Mouse (Mus musculus) thymus, postnatal 36 days (tissue): ENCODE measurements around the gene Rln3.

Source experiments
- DNase-seq, 2 experiments: peaks; one replicate each; pipeline ENCODE4 v3.0.0; 2022; ENCODE audit warnings: mixed read lengths in 2 of 2

Rln3 gene

DNA sequence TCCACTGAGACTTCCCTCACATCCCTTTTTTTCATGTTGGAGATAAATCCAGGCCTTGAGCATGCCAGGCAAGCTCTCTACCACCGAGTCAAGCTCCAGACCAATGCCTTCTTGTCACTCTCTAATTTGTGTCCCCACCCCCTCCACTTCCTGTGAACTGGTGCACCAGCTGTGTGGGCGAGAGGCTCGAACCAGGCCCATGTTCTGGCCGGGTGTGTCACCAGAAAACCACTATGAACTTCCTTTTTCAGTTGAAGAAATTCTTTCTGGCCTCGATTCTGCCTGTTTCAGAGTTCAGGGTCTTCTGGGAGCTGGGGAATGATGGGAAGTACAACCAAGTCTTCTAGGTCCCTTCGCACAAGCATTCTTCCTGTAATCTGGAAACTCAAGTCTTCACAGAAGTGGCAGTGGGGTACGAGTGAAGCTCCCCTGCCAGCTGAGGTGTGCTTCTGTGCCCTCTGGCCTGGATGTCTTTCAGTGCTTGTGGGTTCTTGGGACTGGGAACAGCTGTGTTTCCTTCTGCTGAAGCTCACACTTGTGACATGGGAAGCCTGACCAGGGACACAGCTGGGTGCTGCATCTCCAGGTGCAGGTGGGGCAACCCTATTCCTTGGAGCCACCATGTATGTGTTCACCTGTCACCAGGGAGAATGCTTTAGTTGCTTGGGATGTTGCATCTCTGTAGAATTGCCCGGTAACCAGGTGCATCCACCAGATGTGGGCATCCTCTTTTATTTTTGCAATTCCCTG, 19.2 kb upstream of the Rln3 start:
- peak; percentile 75 to 84 for DNase-seq

DNA sequence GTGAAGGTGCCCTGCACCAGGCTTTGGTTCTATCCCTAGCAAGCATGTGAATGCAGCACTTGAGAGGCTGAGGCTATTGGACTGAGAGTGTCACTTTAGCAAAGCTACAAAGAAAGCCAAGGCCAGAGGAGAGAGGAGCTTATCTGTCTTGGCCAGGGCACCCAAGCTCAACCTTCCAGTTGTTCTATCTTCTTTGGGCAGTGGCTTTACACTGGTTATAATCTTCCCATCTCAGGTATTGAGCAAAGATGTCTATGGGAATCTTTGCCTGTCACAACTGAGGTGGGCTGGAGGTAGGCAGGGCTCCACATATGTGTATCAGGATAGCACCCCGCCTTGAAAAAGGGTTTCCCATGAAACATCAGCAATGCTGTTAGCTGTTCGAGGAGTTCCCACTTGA, 15.4 kb upstream of the Rln3 start:
- no peak for DNase-seq

DNA sequence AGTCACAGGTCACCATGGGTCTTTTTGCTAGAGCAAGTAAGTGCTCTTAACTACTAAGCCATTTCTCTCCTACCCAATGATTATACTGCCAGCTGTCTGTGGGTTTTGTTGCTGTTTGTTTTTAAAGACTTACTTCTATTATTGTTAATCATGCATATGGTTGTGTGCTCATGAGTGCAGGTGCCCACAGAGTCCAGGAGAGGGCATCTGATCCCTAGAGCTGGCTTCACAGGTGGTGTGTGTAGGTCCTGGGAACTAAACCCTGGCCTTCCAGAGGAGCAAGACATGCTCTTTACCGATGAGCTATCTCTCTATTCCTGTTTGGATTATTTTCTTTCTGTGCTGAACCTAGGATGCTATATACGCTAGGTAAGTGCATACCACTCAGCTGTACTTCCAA, 14.4 kb upstream of the Rln3 start:
- DNase-seq = no peak

DNA sequence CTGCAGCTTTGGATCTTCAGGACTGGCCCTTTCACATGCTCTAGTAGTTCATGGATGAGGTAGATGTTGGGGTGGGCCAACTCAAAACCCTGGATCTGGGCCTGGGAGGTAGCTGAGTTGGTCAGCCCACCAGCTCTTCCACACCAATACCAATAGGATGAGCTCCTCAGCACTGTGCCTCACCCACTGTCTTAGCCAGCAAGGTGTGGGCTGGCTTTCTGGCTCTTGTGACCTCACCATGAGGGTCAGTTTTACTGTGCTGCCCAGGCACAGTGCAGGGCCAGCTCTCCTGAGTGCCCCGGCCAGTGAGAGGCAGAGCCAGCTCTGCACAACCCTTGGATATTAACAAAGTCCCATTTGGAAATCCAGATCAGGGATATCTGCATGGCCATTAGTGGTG, 13.0 kb upstream of the Rln3 start:
- DNase-seq = no peak

DNA sequence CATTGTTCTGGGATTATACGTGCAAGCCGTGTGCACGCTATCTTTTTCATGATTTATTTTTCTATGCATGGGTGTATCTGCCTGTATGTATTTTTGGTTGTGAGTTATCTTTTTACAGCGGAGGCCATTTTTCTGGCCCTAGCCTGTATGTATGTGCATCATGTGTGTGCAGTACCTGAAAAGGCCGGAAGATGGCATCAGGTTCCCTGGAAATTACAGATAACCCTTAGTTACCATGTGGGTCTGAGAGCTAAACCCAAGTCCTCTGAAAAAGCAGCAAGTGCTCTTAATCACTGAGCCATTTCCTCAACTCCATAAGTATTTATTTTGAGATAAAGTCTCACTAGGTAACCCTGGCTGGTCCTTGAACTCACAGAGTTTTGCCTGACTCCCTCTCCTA, 8.4 kb upstream of the Rln3 start:
- DNase-seq = no peak

DNA sequence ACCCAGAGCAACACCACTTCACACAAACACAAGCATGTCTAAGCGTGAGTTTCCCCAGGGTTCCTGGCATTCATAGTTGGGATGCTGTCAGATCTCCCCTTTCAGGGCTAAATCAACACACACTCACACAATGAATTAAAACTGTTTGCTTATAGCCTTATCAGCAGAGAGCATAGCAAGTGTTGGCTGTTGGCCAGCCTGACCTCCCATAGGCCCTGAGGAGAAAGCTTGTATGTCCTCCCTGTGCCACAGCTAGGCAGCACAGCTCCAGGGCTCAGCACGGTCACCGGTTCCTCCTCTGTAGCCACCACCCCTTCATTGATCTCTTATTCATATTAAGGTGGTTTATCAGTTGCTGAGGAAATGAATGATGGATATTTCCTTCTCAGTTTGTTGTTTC, 7.9 kb upstream of the Rln3 start:
- no peak for DNase-seq

DNA sequence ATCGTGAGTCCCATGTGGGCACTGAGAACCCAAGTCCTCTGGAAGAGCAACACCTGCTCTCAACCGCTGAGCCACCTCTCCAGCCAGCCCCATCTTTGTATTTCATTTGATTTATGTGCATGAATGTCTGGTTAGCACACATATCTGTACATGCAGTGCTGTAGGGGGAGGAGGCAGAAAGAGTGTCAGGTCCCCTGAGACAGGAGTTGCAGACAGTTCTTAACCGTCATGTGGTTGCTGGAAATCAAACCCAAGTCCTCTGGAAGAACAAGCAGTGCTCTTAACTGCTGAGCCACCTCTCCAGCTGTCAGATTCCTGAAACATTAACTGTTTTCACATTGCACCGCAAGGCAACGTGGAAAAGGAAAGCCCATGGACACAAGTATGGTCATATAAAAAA, 3.4 kb upstream of the Rln3 start:
- no peak for DNase-seq

DNA sequence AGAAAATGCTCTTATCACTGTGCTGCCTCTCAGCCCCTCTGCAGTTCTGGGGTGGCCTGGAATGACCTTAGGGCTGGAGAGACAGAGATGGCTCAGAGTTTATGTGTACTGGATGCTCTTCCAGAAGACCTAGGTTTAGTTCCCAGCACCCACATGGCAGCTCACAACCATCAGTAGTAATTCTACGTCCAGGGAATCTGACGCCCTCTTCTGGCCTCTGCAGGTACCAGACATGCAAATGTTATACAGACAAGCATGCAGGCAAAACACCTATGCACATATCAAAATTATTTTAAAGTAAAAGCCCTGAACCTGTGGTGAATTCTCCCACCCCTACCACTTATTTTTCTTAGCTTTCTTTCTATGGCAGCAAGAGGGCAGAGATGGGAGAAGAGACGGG, 1.7 kb upstream of the Rln3 start:
- DNase-seq = no peak

DNA sequence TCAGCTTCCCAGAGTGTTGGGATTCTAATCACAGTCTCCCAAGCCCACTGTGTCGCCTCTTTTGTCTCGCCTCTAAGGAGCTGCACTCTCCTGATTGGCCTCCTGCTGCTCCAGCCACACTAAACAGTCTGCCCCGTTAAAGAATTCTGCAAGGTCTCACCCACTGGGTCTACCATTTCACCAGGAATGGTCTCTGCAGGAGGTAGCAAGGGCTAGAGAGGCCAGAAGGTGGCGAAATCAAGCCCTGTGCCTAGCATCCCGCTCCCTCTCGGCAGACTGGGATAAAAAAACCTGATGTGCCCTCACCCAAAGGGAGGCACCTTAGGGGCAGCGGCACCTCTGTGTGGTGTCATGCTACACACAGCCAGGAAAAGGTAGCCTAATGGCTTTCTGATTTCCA, 697 bp downstream of the Rln3 start:
- DNase-seq = no peak

DNA sequence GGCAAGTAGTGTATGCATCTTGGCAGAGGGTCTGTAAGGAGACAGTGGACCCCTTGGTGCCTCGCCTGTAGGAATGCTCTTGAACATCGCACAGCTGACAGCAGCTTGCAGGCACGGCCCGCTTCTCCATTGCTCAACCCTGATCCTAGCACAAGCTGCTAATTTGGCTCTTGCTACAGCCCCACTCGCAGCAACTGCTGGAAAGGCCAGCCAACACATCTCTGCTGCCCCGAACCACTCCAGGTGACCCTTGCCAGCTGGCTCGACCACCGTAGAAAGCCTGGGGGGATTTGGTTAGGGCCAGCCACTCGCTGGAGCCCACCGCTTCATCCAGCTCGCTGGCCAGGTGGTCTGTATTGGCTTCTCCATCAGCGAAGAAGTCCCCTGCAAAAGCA, 1.9 kb downstream of the Rln3 start:
- no peak for DNase-seq

DNA sequence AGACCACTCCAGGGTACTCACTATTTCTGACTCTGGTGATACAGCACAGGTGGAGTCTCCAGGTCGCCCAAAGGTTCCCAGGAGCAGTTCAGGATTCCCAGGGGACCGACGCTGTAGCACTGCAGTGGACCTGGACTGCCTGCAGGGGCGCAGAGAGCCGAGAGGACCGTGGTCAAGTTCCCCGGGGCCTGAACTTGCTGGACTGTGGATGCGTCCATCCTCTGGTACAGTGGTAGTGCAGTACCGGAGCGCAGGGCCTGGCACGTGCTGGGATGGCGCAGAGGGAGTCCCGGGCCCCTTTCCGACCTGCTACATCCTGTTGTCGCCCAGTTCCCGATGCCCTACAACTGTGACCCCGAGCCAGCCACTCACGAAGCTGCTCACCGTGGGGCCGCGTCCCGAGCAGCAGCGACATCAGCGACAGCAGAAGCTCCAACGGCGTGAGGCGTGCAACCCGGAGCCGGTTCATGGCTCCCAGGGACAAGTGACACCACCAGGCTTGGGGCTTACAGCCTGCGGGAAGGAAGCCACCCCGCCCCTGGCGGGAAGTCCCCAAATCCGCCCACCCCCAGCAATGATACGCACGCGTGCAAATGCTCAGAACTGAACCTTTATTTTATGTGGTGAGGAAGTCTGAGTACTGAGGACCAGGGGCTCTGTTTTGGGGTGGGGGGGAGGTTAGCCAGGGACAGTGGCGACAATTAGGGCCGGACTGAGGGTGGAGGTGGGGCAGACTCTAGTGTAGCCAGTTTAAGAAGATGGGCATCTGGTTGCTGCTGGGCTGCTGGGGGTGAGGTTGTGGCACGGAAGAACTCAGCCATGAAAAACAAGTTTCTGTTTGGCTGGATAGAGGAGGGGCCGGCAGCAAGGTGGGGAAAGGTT, 2.5 kb downstream of the Rln3 start, which contains the start of gene Il27ra:
TSS of gene Il27ra (minus strand) at position 524 of the 882 bp plus-strand sequence.
- peak; percentile 80 to 84 for DNase-seq

DNA sequence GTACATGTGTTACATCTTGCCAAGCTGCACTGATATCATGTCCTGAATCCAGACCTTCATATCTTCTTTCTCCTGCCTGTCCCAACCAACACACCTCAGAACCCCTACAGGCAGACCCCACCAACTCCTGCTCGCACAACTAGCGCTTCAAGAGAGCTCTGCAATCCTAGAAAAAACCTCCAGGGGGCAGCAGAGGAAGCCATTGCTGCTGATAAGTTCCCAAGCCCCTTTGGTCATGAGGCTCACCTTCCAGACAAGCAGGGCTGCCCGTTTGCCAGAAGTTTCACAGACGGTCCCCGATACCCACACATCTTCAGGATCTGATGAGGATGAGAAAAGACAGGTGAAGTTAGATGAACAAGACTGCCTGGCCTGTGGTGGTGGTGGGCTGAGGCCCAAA, 5.8 kb downstream of the Rln3 start:
- peak; percentile 76 to 80 for DNase-seq

DNA sequence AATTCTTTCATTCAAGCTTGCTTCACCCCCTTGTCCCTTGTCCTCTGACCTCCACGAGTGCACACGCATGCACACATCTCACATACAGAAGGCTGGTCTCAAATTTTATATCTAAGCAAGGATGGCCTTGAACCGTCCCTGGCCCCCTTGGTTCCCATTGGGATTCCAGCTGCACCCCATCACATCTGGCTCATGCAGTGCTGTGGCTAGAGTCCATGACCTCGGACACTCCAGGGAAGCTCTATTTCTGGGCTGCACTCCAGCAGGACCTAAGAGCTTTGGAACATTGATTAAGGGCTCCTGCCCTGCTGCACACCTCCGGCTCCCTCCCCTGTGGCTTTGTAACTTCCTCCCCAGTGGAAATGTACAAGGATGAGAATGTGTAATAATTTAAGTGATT, 6.8 kb downstream of the Rln3 start:
- no peak for DNase-seq

DNA sequence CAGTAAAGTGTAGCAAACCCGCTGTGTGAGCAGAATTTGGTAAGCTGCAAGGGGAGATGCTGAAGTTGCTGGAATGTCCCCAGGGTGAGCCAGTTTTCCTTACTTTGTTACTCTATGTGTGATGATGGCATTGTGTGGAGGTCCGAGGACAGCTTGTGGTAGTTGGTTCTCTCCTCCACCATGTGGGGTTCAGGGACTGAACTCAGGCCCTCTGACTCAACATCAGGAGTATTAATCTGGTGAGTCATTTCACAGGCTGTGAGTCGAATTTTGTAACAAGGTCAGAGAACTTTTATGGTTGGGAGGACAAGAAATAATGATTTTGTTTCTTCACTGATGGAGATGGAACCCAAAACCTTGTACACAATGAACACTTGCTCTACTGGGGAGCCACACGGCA, 12.0 kb downstream of the Rln3 start:
- DNase-seq = no peak

DNA sequence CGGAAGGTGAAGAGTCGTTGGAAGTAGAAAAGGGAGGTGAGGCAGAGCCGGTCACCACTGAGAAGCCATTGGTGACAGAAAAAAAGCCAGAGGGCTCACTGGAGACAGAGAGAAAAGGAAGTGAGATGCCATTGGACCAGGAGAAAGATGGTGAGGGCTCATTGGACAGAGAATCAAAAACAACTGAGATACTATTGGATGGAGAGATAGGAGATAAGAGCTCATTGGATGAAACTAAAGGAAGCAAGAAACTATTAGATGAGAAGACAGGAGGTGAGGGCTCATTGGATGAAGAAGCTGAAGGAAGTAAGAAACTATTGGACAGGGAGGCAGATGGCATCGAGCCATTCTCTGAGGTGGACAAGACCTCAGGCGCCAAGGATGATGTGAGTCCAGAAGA, 15.5 kb downstream of the Rln3 start:
- no peak for DNase-seq

DNA sequence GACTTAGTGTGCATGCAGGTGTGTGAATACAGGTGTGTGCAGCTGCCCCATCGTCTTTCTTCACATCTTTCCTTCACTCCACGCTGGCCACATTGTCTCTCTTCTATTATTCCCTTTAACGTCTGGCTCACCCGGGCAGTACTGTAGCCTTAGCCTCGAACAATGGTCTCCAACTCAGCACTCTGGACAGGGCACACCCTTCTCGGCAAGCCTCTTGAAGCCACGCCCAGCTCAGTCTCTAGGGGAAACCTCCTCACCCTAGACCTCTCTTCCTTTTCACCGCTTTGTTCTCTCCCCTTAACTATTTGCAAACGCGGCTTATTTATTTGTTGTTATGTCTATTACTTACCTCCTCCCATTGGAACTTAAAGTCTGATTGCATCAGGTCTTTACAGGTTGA, 17.4 kb downstream of the Rln3 start:
- DNase-seq = no peak

DNA sequence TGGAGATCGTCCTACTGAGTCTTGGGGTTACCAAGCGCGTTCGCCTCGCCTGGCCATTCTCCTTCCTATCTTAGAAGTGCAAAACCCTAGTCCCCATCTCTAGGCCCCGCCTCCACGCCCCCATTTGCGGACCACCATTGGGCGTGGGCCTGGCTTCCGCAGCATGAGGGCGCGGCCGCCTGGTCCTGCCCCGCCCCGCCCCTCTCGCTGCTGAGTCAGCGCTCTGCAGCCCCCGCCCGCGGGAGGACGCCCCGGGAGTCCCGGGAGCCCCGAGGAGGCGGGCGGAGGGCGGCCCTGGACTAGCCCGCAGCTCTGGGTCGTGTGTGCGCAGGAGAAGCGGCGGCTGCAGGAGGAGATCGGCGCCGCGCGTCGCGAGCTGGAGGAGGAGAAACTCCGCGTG, 18.9 kb downstream of the Rln3 start:
- peak; percentile 79 to 86 for DNase-seq

DNA sequence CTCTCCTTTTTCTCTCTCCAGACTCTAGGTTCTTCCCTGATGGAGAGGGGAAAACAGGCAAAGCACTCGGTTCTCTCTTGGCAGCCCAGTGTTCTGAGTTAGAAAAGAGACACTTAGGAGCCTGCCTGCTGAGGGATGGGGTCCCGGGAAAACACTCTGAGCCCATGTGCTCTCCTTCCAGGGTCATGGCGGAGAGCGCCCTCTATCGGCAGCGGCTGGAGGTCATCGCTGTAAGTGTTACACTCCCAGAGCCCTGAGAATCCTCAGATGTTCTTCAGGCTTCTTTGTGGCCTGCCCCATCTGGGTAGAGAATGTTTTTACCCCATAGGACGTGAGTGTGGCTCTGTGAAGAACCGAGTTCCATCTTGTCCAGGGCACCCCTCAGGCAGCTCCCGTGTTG, 20.6 kb downstream of the Rln3 start:
- DNase-seq = peak; percentile 66 to 67

DNA sequence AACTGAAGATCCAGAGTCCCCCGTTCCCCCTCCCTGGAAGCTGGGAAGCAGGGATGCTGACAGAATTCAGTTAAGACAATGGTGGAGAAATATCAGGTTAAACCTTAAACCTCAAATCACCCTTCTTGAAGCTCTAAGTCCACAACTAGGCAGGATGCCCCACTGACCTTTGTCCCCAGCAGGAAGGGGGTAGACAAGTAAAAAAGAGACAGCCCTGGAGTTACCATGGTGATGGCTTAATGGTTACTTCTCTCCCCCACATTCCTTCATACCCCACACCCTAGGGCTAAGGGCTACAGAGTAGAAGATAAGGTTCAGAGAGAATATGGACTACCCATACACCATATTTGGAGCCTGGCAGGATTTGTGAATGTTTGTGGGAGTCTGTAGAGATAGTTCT, 21.2 kb downstream of the Rln3 start:
- DNase-seq = no peak

DNA sequence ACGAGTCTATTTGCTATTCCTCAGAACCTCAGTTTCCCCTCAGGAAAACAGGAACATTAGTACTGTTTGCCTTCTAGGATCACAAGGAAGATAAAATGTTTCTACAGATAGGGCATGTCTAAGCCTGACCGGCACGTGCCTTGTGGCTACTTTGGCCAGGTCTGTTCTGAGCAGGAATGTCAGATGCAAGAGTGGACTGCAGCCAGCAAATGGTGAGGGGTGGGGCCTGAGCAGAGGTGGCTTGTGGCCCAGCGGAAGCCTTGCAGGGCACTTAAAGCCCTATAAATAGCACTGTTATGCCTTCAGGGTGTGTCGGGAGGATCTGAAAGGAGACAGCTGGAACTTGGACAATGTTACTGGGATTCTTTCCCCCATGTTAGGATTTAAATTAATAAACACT, 21.7 kb downstream of the Rln3 start:
- no peak for DNase-seq

DNA sequence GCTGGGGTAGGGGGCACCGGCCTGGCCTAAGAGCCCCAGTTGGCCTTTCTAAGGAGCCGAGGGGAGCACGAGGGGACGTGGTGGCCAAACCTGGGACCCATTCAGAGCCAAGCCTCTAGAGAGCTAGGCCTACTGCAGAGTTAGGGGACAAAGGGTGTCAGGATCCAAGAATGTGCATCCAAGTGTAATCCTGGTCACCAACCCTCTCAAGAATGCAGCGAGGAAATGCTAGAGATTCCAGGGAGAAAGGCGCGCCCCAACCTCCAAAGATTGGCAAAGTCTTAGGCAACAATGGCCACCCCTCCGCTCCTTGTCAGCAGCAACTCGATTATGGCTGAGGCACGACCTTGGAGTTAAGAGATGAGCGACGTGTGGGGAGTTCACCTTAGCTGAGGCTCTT, 23.2 kb downstream of the Rln3 start:
- no peak for DNase-seq

DNA sequence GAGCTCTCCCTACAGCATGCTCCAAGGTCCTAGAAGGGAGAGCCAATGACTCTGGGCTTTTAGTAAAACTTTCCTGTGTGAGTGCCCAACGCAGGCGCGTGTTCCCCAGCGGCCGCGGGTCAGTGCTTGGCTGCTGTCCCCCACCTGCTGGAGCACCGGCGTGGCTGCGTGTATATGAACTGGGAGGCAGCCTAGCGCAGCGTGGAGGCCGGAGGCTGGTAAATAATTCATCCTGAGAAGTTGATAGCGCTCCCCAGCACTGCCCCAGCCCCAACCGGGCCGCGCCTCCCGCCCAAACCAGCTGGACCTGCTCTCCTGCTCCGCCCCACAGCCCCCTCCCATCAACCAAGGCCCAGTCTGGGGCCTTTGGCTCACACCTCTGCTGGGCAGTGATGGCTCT, 23.7 kb downstream of the Rln3 start, which contains the start of gene Palm3:
TSS of gene Palm3 (plus strand) at position 376 of the 400 bp plus-strand sequence.
- DNase-seq = no peak

DNA sequence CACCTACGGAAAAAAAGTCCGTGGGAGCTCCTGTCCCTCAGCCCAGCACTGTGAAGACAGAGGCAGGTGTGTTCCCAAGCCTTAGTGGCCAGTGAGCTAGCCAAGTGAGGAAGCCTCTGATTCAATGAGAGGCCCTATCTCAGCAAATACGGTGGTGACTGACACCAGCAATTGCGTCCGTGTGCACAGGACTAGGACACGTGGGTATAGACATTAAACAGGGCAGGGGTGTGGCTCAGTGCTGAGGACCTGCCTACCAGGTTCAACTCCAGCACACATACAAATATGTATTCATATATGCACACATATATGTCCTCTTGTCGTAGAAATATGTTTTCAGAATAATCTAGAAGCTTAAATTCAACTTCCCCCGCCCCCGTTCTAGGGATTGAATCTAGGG, 25.1 kb downstream of the Rln3 start:
- no peak for DNase-seq

DNA sequence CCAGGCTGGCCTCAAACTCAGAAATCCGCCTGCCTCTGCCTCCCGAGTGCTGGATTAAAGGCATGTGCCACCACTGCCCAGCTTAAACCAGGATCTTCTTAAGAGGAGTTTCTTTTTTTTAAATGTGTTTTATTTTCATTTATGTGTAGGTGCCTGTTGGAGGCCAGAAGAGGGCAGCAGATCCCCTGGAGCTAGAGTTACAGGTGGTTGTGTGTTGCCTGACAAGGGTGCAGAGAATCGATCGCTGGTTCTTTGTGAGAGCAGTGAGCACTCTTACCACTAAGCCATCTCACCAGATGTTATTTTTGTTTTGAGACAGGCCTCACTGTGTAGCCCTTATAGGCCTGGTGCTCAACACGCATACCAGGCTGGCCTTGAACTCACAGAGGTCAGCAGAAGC, 29.0 kb downstream of the Rln3 start:
- no peak for DNase-seq
